Mouse (Mus musculus) lung, postnatal 25 days (tissue): Measurements from ENCODE around the gene Zfp784.
"Not testable (repeated sequence)": the region's sequence is repeated elsewhere in the genome, so short reads cannot be mapped to it uniquely, and the experiment has no call there.

Experiments used
- DNase-seq: peaks from one replicate; pipeline ENCODE4 v3.0.0; 2022; ENCODE audit warnings: low spot score

Zfp784 gene

GRCm38 (mm10) chr7:5020000-5020681, 18.1 kb downstream of the Zfp784 start, which contains the start of the genes Zfp865 and Ccdc106:
Gene Zfp865, plus strand, starts transcription at chr7:5020376.
Gene Ccdc106, plus strand, starts transcription at chr7:5020553.
- DNase-seq, result peak; percentile 99

GRCm38 (mm10) chr7:5019576-5019975, 18.7 kb downstream of the Zfp784 start:
- DNase-seq, result not testable (repeated sequence)

GRCm38 (mm10) chr7:5017931-5018330, 20.3 kb downstream of the Zfp784 start:
- no peak for DNase-seq

- DNase-seq, result no peak
Measured at GRCm38 (mm10) chr7:5017352-5017751, 20.9 kb downstream of the Zfp784 start.

GRCm38 (mm10) chr7:5016920-5017319, 21.3 kb downstream of the Zfp784 start:
- DNase-seq, result no peak

- peak; percentile 18 for DNase-seq
Measured at GRCm38 (mm10) chr7:5016057-5016456, 22.2 kb downstream of the Zfp784 start.

GRCm38 (mm10) chr7:5015118-5016001, 22.9 kb downstream of the Zfp784 start, which contains the start of gene Gm44973:
Gene Gm44973, plus strand, starts transcription at chr7:5015496.
- DNase-seq, result peak; percentile 95

GRCm38 (mm10) chr7:5014251-5015117, 23.8 kb downstream of the Zfp784 start, which contains the start of the genes Zfp524 and Fiz1:
Gene Zfp524, plus strand, starts transcription at chr7:5014415.
Gene Fiz1, minus strand, starts transcription at chr7:5014697.
- peak; percentile 97 for DNase-seq

GRCm38 (mm10) chr7:5012681-5013513, 25.3 kb downstream of the Zfp784 start:
- DNase-seq, result peak; percentile 47

GRCm38 (mm10) chr7:5008229-5008628, 30.0 kb downstream of the Zfp784 start:
- no peak for DNase-seq

- DNase-seq, result not testable (repeated sequence)
Measured at GRCm38 (mm10) chr7:5002876-5003275, 35.4 kb downstream of the Zfp784 start.

- DNase-seq, result no peak
Measured at GRCm38 (mm10) chr7:4999876-5000275, 38.4 kb downstream of the Zfp784 start.

- no peak for DNase-seq
Measured at GRCm38 (mm10) chr7:4996934-4997333, 41.3 kb downstream of the Zfp784 start.

GRCm38 (mm10) chr7:4996003-4996895, 42.0 kb downstream of the Zfp784 start, which contains the start of gene Zfp579:
Gene Zfp579, minus strand, starts transcription at chr7:4996158.
- peak; percentile 89 for DNase-seq

GRCm38 (mm10) chr7:4995268-4996002, 42.8 kb downstream of the Zfp784 start:
- DNase-seq, result no peak

GRCm38 (mm10) chr7:4993999-4994788, 44.1 kb downstream of the Zfp784 start:
- no peak for DNase-seq

GRCm38 (mm10) chr7:4993347-4993998, 44.8 kb downstream of the Zfp784 start:
- no peak for DNase-seq

- no peak for DNase-seq
Measured at GRCm38 (mm10) chr7:4988250-4988649, 50.0 kb downstream of the Zfp784 start.
